Mouse (Mus musculus): ENCODE measurements around the gene Olfr547. TPM values are rescaled to one million over a fixed set of nuclear protein-coding genes. Genes with fewer than 3 reads are reported as not detected.

The Olfr547 gene
- total RNA-seq, 2 experiments from 2014 or later: not detected

DNA sequence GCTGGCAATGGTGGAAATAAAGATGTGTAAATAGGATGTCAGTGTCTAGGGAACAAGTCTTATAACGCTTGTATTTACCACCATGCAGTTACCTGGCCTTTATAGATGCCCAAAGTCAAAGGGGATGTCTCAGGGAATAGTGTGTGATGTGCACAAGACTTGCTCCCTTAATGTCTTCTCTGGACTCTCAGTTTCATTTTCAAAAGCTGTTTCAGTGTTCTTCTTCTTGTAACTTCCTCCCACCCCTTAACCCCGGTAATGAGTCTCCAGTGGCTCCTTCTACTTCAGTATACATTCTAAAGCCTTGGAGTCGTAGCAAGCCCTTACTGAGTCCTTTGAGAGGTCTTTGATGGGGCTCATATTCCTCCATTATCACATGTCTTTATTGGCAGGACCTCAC lies 18.7 kb downstream of the Olfr547 start:
- intact Hi-C loops (cut with DNase I): no loop called here
- no peak for DNase-seq (ENCODE audit: low spot score in 2 of 2)

DNA sequence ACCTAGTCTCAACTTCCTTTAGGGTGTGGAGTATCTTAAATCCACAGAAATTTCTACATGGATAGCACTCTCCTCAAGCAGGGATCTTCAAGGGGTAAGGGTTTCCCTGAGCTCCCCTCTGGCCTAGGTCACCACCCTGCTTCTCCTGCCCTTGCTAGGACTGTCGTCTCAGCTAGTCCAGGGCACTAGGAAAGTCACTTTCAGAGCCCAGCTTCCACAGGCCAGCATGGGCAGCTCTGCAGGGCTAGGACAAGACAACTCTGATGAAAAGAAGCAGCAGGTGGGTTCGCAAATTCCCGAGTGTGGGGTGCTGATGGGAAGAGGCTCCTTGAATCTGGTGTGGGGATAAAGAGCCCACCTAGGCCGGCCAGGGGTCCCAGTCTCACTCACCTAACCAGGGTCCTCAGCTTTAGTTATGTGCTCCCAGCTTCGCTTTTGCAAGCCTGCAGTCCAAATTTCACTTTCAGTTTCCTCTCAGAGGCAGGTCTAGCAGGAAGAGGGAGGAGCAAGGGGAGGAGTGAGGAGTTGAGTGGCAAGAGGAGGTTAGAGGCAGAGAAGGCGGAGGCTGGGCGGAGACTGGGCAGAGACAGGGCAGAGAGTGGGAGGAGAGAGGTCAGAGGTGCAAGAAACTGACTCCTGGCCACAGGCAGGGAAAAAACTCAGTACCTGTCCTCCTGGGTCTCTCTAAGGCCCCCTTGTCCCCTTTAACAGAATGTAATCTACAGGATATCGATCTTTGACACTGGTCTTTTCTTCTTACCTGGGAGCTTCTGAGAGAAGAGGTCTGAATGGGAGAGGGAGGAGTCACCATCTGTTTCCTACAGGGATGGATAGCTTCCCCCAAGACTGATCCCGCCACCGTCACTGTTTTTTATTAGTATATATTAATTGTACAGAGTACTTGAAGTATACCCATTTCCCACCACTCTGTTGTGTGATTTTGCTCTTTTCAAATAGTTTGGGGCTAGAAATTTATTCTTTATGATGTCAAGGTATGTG lies 30.7 kb downstream of the Olfr547 start, which contains the start of gene Trim21:
Trim21 (minus strand) TSS at position 488 of the 999 bp plus-strand sequence.
- intact Hi-C loops (cut with DNase I): no loop called here
- DNase-seq (ENCODE audit: low spot score in 2 of 2): peak; percentile 20 to 59

- DNase-seq (ENCODE audit: low spot score in 2 of 2): no peak
- intact Hi-C loops (cut with DNase I): no loop called here
Observed at GRCm38 (mm10) chr7:102566219-102566618, 31.7 kb downstream of the Olfr547 start.

GRCm38 (mm10) chr7:102571142-102571541 lies 36.6 kb downstream of the Olfr547 start, which contains the start of gene Olfr550:
TSS of gene Olfr550 (plus strand) at chr7:102571442.
- intact Hi-C loops (cut with DNase I): no loop called here
- peak in 1 of 2 experiments; percentile 12 for DNase-seq (ENCODE audit: low spot score in 2 of 2)

GRCm38 (mm10) chr7:102573174-102573830 lies 38.8 kb downstream of the Olfr547 start:
- intact Hi-C loops (cut with DNase I): no loop called here
- no peak for DNase-seq (ENCODE audit: low spot score in 2 of 2)

GRCm38 (mm10) chr7:102575998-102576397 lies 41.4 kb downstream of the Olfr547 start:
- DNase-seq (ENCODE audit: low spot score in 2 of 2): no peak
- intact Hi-C loops (cut with DNase I): no loop called here

Other genes with a start within 250 kb of the Olfr547 start
- 10 to 100 TPM; 10.1 to 10.2 TPM for gene Rrm1, start 93.1 kb upstream of the Olfr547 start, total RNA-seq (2021)
- gene Olfr543, start 53.1 kb upstream of the Olfr547 start, total RNA-seq (2021): not detected
- not detected for gene Olfr544, start 46.4 kb upstream of the Olfr547 start, total RNA-seq (2021)
- not detected for gene Olfr545, start 35.2 kb upstream of the Olfr547 start, total RNA-seq (2021)
- not detected for gene Olfr548-ps1, start 6.1 kb downstream of the Olfr547 start, total RNA-seq (2021)
- gene Olfr549, start 15.1 kb downstream of the Olfr547 start, total RNA-seq (2021): not detected
- gene Trim21, start 30.7 kb downstream of the Olfr547 start, total RNA-seq (2021): 1 to 10 TPM; 2.7 to 4.2 TPM
- gene Olfr550, start 36.7 kb downstream of the Olfr547 start, total RNA-seq (2021): under 1 TPM; 0.23 to 0.41 TPM
- not detected for gene Olfr551, start 57.1 kb downstream of the Olfr547 start, total RNA-seq (2021)
- gene Olfr552, start 63.0 kb downstream of the Olfr547 start, total RNA-seq (2021): under 1 TPM; 0.11 to 0.14 TPM
- gene Olfr553, start 83.5 kb downstream of the Olfr547 start, total RNA-seq (2021): not detected
- not detected for gene Olfr554, start 103.7 kb downstream of the Olfr547 start, total RNA-seq (2021)
- not detected for gene Olfr555, start 124.1 kb downstream of the Olfr547 start, total RNA-seq (2021)
- not detected for gene Olfr556, start 130.2 kb downstream of the Olfr547 start, total RNA-seq (2021)
- 1 to 10 TPM; 4.1 to 5.3 TPM for gene Trim68, start 152.6 kb downstream of the Olfr547 start, total RNA-seq (2021)
- not detected for gene Olfr557, start 161.2 kb downstream of the Olfr547 start, total RNA-seq (2021)
- gene Olfr558, start 167.5 kb downstream of the Olfr547 start, total RNA-seq (2021): under 1 TPM; 0.27 to 0.37 TPM
- gene Olfr33, start 184.3 kb downstream of the Olfr547 start, total RNA-seq (2021): not detected
- gene Olfr559, start 192.7 kb downstream of the Olfr547 start, total RNA-seq (2021): not detected
- under 1 TPM in 1 of 2 experiments, not detected in 1; 0.16 TPM for gene Olfr560, start 224.6 kb downstream of the Olfr547 start, total RNA-seq (2021)
- gene Olfr78, start 224.7 kb downstream of the Olfr547 start, total RNA-seq (2021): under 1 TPM; 0.57 to 0.92 TPM
- not detected for gene Olfr561, start 236.5 kb downstream of the Olfr547 start, total RNA-seq (2021)

All from left cerebral cortex, postnatal 25 days (tissue).